Mouse (Mus musculus): ENCODE data around the gene Rbbp4.
A peak's percentile ranks its signal among the peaks of the same experiment; 100 is the strongest.

The Rbbp4 gene

DNA sequence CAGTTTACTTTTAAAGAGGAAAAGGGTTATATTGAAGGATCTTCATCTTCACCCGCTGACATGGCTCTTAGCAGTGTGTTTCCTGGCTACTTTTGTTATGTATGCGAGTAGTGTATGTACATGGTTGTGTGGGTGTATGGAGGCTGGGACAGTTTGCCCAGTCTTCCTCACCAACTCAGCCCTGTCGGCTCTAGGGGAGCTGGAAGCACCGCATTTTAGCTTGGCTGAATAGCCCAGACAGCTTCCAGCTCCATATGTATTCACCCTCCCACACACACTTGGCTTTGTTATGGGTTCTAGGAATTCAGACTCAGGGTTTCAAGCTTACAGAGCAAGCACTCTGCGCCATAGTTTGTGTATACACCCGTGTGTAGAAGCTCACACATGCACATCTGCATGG lies 15.9 kb upstream of the Rbbp4 start:
- DNase-seq = no peak

DNA sequence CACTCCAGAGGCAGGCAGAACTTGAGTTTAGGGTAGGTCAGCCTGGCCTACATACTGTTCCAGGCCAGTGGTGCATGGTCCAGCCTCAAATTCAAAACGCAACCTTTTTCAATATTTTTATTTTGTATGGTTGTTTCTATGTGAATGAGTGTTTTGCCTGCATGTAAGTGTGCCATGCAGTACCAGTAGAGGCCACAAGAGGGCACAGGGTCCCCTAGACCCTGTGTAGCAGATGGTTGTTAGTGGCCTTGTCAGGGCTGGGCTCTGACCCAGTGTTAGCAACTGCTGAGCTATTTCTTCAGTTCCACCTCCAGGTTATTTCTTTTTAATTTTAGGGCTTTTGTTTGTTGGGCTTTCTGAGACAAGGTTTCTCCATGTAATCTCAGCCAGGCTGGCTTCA lies 15.5 kb upstream of the Rbbp4 start:
- peak; percentile 37 for DNase-seq

DNA sequence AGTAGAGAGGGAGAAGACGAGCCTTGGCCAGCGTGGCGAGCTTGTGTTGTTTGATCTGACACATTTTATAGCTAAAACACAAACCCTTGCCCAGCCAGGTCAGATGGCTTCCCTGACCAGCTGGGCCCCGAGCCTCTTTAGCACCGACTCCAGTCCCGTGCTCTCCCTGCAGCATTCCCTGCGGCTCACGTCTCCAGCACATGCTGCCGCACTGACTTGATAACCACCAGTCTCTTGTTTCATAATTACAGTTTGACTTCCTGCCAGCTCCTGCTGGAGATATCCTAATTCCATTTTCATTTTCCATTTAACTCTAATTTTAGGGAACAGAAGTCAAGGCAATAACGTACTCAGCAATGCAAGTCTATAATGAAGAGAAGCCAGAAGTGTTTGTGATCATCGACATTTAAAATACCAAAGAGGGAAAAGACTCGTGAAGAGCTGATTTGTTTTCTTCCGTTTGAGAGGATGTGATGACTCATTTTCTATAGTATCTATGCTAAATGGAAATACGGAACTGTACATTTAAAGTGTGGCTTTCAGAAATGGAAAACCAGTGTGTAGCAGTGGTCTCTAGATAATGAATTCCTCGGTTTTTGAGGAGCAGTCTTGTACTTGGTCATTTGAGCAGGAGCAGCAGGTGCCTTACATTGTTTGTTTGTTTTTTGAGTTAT lies 11.4 kb upstream of the Rbbp4 start:
- DNase-seq = no peak

DNA sequence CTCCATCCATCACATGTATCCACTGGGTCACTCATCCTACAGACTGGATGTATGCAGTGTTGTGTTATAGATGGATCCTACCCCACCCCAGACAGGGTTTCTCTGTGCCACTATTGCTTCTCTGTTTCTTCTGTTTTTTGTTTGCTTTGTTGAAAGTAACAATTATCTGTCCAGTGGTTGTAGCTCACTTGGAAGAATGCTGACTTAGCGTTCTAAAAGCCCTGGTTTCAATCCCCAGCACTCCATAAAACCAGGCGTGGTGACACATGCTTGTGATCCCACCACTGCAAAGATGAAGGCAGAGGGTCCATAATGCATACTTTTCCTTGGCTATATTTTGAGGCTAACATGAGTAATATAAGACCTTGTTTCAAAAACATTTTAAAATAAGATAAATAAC lies 7.5 kb upstream of the Rbbp4 start:
- DNase-seq = no peak

DNA sequence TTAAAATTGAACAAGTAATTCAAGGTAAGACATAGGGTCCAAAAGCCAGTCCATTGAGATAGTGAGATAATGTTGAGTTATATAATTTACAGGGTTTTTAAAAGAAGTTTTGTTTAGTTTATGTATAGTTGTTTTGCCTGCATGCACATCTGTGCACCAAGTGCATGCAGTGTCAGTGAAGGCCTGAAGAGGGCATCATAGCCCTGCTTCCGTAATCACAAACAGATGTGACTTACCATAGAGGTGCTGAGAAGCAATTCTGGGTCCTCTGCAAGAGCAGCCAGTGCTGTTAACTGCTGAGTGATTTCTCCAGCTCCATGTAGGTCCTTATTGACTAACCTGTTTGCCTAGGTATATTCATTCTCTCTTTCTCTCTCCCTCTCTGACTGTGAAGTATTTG lies 6.7 kb upstream of the Rbbp4 start:
- DNase-seq = no peak

DNA sequence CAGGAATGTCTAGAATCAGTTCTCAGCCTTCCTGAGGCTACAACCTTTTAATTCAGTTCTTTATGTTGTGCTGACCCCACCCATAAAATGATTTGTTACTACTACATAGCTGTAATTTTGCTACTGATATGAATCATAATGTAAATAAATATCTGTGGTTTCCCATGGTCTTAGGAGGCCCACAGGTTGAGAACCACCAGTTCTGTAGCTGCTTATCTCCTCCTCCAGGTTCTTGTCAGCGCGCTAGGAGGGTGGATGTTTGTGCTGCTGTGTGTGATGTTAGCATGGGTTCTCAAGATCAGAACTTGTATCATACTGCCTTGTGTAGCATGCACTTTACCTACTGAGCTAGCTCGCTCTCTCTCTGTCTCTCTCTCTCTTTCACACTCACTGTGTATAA lies 4.6 kb upstream of the Rbbp4 start:
- no peak for DNase-seq

GRCm38 (mm10) chr4:129336291-129336690 lies 1.1 kb upstream of the Rbbp4 start:
- no peak for DNase-seq

GRCm38 (mm10) chr4:129334677-129335215 lies 424 bp downstream of the Rbbp4 start:
- DNase-seq = no peak

DNA sequence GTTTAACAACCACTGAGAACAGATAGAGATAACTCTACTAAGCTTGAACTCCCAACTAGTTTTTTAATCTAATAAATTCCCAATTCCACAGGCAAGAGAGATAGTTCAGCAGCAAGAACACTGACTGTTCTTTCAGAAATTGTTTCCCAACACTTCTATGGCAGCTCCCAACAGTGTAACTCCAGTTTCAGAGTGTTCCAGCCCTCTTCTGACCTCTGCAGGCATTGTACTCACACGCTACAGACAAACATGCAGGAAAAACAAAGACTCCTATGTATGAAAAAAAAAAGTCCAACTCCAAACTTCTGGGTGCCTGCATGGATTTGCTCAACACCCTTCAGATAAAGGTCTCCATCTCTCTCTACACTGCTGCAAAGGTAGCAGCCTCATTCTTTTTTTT lies 2.3 kb downstream of the Rbbp4 start:
- no peak for DNase-seq

DNA sequence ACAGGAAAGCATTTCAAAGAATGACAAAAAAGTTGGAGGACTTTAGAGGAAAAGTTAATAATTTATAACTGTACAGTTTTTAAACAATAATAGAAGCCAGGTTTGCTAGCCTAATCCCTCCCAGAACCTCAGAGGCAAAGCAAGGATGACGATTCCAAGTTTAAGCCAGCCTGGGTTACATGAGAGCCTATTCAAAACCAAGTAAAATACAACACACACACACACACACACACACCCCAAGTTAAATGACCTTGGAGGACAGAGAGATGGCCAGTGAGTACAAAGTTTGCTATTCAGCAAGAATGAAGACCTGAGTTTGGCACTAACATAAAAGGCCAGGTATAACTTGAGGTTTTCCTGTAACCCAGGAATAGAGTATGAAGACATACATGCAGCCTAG lies 9.0 kb downstream of the Rbbp4 start:
- peak; percentile 58 for DNase-seq

GRCm38 (mm10) chr4:129324756-129325155 lies 10.4 kb downstream of the Rbbp4 start:
- DNase-seq = no peak

GRCm38 (mm10) chr4:129323491-129323890 lies 11.7 kb downstream of the Rbbp4 start:
- no peak for DNase-seq

- no peak for DNase-seq
Measured at GRCm38 (mm10) chr4:129322042-129322441, 13.1 kb downstream of the Rbbp4 start.

- no peak for DNase-seq
Measured at GRCm38 (mm10) chr4:129320876-129321275, 14.3 kb downstream of the Rbbp4 start.

- DNase-seq = no peak
Measured at GRCm38 (mm10) chr4:129313886-129314285, 21.3 kb downstream of the Rbbp4 start.

DNA sequence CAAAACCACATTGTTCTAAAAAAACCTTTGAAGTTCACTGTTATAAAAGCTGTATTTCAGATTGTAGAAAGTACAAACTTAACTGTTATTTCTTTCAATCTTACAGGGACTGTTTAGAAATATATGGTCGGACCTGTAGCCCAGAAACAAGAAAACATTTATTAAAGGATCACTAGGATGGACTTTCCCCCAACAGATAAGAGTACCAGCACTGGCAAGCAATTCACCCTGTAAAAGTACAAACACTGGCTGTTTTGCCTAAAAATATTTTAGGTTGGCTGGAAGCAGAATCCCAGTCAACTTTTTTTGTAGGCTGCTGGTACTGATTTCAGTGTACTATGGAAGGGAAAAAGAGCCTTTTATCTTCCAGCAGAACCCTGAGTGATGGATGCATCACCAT lies 27.2 kb downstream of the Rbbp4 start:
- DNase-seq = no peak

DNA sequence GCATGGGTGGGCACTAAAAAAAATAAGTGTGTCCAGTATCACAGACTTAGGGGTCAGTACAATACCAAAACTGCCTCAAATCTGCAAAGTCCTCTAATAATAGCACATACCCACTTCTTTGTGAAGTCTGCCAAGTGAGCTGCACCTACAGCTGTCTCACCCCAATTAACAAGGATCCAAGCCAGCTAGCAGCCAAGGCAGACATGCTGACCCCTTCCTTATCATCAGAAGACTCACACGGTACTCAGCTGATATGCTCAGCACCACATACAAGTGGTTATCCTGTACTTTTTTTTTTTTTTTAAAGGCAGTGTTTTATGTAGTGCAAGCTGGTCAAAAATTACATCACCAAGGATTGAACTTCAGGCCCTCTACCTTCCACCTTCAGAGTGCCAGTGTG lies 30.9 kb downstream of the Rbbp4 start:
- DNase-seq = no peak

GRCm38 (mm10) chr4:129303816-129304215 lies 31.4 kb downstream of the Rbbp4 start:
- DNase-seq = no peak

GRCm38 (mm10) chr4:129303401-129303800 lies 31.8 kb downstream of the Rbbp4 start:
- DNase-seq = no peak

DNA sequence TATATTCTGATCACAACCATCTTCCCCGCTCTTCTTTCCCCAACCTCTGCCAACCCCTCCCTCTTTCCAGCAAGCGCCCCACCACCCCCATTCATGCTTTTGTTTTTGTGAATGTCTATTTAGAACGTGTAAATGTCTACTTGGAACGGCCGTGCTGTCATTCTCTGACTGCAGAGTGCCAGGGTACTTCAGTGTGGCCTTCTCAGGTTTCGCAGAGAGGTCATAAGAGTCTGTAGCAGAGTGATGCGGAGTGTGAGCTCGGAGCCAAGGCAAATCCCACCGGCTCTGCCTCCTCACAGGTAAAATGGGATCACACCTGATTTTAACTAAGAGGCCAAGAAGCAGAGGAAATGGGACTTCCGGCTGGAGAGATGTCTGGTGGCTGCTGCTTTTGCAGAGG lies 36.0 kb downstream of the Rbbp4 start:
- DNase-seq = no peak

DNA sequence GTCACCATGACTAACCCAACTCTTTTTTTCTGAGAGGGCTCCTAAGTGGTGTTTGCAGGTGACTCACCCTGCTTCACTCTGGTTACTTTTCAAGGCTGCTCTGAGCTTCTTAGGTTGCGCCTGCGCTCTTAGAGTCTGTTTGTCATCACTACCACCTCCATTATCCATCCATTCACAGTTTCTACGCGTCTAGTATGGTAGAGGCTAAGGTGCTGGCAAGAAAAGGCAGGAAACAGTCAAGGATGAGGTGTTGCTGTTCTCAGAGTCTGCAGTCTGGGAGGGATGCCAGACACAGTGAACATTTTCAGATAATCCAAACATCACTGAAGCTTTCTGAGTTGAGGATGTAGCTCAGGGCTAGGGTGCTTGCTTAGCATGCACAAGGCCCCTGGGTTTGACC lies 37.4 kb downstream of the Rbbp4 start:
- no peak for DNase-seq

DNA sequence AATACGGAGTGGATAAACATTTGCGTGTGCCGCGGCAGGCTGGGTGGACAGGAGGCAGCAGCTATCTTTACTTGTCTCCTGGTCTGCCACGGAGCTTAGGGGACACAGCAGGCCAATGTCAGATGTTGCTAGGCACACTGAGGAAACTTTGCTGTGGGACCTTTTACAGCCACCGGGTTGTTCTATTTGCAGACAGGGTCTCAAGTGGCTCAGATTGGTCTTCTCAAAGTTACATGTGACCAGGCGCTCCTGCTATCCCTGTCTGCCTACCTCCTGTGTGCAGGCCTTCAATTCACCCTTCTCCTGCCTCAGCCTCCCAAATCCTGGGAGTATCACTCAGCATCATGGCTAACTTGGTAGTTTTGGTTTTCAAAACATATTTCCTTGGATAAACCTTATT lies 39.1 kb downstream of the Rbbp4 start:
- DNase-seq = no peak

DNA sequence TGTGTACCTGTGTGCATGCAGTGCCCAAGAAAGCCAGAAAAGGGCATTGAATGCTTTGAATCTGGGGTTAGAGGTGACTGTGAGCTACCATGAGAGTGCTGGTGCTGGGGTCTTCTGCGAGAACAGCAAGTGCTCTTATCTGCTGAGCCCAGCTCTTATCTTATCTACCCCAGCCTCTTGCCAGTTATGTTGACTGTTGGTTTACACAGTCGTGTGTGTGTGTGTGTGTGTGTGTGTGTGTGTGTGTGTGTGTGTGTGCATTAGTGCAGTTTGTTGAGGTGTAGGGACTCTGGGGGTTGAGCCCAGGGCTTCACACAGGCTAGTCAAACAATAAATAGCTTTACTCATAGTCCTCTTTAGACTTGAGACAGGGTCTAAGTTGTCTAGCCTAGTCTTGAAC lies 40.0 kb downstream of the Rbbp4 start:
- no peak for DNase-seq

GRCm38 (mm10) chr4:129293702-129294101 lies 41.5 kb downstream of the Rbbp4 start:
- no peak for DNase-seq

DNA sequence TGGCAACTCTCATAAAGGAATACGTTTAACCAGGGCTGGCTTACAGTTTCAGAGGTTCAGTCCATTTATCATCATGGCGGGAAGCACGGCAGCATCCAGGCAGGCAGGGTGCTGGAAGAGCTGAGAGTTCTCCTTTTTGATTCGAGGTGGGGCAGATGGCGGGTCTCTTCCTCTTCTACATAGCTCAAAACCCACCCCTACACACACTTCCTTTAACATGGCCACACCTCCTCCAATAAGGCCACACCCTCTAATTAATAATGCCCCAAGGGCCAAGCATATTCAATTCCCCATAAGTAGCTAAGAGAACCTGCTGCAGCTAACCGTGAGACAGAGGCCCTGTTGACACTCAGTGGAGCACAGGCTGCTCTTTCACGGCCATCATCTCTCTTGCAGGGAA lies 42.3 kb downstream of the Rbbp4 start:
- DNase-seq = no peak
